Mouse (Mus musculus) midbrain, embryonic 16.5 days (tissue): ENCODE results near the gene Efcab2. TPM values are rescaled to one million over a fixed set of nuclear protein-coding genes. Genes with fewer than 3 reads are reported as not detected.

ENCODE experiments used
- ATAC-seq: fragments of 200-750 bp; cut with Nextera tagmentation; 2 replicates; pipeline ENCODE4 v1.8.0; 2017; ENCODE audit warnings: moderate TSS enrichment
- H3K27ac ChIP-seq: fragments of 300-500 bp; sonication (generic); 2 replicates; pipeline ENCODE4 v1.5.1; 2014; ENCODE audit warnings: mild to moderate bottlenecking, low read length, mixed read lengths
- H3K27me3 ChIP-seq: fragments of 300-500 bp; sonication (generic); 2 replicates; pipeline ENCODE4 v1.6.1; 2014; ENCODE audit warnings: low read depth, low read length, mixed read lengths; ENCODE audit not compliant: control insufficient read depth, insufficient read depth
- H3K36me3 ChIP-seq: fragments of 300-500 bp; sonication (generic); 2 replicates; pipeline ENCODE4 v1.6.1; 2014; ENCODE audit warnings: mild to moderate bottlenecking, low read length, moderate library complexity, mixed read lengths; ENCODE audit not compliant: control insufficient read depth, insufficient read depth
- H3K4me1 ChIP-seq: fragments of 300-500 bp; sonication (generic); 2 replicates; pipeline ENCODE4 v1.6.1; 2014; ENCODE audit warnings: mild to moderate bottlenecking, low read length, mixed read lengths; ENCODE audit not compliant: control insufficient read depth, insufficient read depth
- H3K4me2 ChIP-seq: fragments of 300-500 bp; sonication (generic); 2 replicates; pipeline ENCODE4 v1.6.1; 2014; ENCODE audit warnings: mild to moderate bottlenecking, low read length, mixed read lengths
- H3K4me3 ChIP-seq: fragments of 300-500 bp; sonication (generic); 2 replicates; pipeline ENCODE4 v1.5.1; 2014; ENCODE audit warnings: low read depth, mild to moderate bottlenecking, low read length, moderate library complexity, mixed read lengths
- H3K9ac ChIP-seq: fragments of 300-500 bp; sonication (generic); 2 replicates; pipeline ENCODE4 v1.6.1; 2014; ENCODE audit warnings: low read depth, low read length, mixed read lengths
- H3K9me3 ChIP-seq: fragments of 300-500 bp; sonication (generic); replicated peaks from 2 replicates; pipeline ENCODE4 v1.6.1; 2014; ENCODE audit warnings: mild to moderate bottlenecking, low read length, mixed read lengths; ENCODE audit not compliant: control insufficient read depth, poor library complexity, severe bottlenecking
- WGBS: fragments of 180-500 bp; shearing (Covaris S2); extraction: QIAGEN DNeasy Blood & Tissue Kit; methylation state at CpG from one replicate; pipeline ENCODE4 v1.1.7; 2014; 5-methylcytosine and 5-hydroxymethylcytosine counted together
- polyA plus RNA-seq: library from polyadenylated mRNA; unstranded; fragments of >200 nt; fragmentation: Nextera tagmentation; extraction: Ambion mirVana; gene quantifications from 2 replicates; pipeline ENCODE4 v1.2.1, GENCODE M21; 2015

Efcab2 gene
- 11.8 TPM in 2 replicates for polyA plus RNA-seq

DNA sequence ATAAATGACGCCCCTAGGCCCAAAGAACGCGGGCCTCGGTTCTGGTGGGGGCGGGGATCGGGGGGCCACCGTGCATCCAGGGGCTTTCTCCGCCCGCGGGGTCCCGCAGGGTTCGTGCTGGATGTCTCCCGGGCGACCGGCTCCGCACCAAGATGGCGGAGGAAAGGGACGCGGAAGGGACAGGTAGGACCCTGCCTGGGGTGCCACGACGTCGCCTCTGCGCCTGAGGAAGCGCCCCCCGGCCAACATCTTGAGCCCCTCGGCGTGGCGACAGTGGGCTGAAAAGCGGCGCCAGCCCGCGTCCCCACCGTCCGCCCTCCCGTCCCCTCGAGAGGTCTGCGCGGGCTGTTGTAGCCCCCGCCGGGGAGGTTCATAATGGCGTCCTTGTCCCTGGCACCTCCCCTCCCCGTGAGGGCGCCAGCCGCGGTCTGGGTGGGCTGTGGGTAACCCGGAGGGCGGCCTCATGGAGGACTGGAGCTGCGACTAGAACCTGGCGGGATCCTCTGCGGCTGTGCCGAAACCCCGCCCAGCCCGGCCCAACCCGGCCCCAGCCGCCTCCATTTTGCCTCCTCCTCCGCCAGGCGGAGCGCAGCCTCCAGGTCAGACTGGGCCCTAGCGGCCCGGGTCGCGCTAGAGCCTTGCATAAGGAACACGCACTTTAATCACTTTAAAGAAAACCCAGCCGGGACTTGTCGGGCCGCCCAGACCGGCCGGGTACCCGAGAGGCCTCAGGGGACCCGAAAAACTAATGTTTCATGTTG lies at the start of gene Efcab2:
Gene Efcab2 (plus strand): TSS at position 135 of the 761 bp plus-strand sequence.
- no peaks in the 10 kb centered on the region for H3K4me1 ChIP-seq
- WGBS, result under 1% methylated on average over 66 of the region's 70 CpGs
- no peaks in the 10 kb centered on the region for H3K9me3 ChIP-seq
- H3K4me3 ChIP-seq, result peak within 1 kb of the TSS; percentile 76
- H3K4me2 ChIP-seq, result peak within 1 kb of the TSS; percentile 71
- H3K27ac ChIP-seq, result peak within 1 kb of the TSS; percentile 100
- no peaks in the 10 kb centered on the region for H3K36me3 ChIP-seq
- H3K9ac ChIP-seq, result peak within 1 kb of the TSS; percentile 99
- ATAC-seq, result peak; percentile 99
- no peaks in the 10 kb centered on the region for H3K27me3 ChIP-seq

DNA sequence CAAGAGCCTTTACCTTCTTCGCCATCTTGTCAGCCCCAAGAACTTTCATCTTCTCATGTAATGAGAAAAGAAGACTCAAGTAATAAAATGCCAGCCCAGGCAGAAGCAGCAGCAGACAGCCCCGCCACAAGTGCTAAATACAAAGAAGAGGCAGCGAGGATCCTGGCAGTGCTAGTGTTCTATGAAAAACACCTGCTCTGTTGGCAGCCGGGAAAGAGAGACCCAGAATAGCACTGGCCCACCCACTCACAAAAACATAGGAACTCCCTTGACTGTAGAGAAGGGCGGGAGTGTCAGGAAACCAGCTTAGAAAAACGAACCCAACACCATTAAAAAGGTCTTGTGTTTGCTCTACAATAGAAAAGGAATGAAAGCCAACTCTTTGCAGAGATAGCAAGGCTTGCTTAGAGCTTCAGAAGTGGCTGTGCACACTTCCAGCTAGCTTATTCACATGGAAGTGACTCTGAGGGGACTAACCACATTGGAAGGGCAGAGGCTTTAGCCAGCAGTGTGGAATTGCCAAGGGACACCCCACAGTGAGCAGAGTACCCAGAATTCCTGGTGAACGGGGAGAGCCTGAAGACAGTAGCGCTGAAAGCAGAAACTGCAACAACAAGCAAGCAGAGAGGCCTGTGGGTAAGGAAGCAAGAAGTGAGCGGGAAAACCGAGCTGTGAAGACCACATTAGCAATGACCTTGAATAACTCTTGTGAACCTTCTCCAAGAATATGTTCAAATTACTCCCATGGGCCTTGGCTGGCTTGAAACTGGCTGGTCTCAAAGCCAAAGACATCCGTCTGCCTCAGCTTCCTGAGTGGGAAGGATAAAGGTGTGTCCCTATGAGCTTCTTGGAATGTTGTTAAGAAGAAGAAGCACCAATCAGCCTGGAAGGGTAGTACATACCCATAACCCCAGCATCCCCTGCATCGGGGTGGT lies 47.8 kb upstream of the Efcab2 start:
- 74% methylated on average over 12 of the region's 12 CpGs for WGBS

DNA sequence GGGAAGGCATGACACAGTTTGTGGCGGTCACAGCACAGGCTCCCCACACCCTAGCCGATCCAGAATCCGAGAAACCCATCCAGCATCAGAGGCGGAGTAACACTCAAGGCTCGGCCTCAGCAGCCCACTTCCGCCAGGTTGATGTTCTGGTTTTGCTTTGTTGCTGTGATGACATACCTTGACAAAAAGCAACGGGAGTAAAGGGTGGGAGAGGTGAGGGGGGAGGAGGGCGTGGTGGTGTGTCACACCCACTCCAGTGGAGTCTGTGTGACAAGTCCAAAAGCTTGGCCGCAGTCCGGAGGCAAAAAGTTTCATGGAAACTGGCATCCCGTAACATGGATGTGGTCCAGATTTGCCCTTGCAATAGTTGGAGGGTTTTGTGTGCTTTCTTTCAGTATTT lies 45.6 kb upstream of the Efcab2 start:
- ATAC-seq, result no peak
- Histone ChIP-seq H3K27ac (no peak overlapping the region), H3K4me2 (no peak overlapping the region), H3K9ac (no peak overlapping the region), H3K27me3 (no peaks in the 10 kb centered on the region), H3K4me1 (no peaks in the 10 kb centered on the region), H3K36me3 (no peaks in the 10 kb centered on the region), H3K4me3 (no peak overlapping the region), H3K9me3 (no peaks in the 10 kb centered on the region)
- 86% methylated on average over 11 of the region's 11 CpGs for WGBS

More for the DNA sequence above, 47.8 kb upstream of the Efcab2 start:
- Histone ChIP-seq H3K4me1 (no peaks in the 10 kb centered on the region), H3K4me2 (no peak overlapping the region), H3K27me3 (no peaks in the 10 kb centered on the region), H3K9me3 (no peaks in the 10 kb centered on the region), H3K9ac (no peak overlapping the region), H3K4me3 (no peak overlapping the region), H3K27ac (no peak overlapping the region), H3K36me3 (no peaks in the 10 kb centered on the region)
- no peak for ATAC-seq

- no peak overlapping the region for H3K4me3 ChIP-seq
- no peaks in the 10 kb centered on the region for H3K27me3 ChIP-seq
- H3K4me1 ChIP-seq, result no peaks in the 10 kb centered on the region
- no peak for ATAC-seq
- H3K36me3 ChIP-seq, result no peaks in the 10 kb centered on the region
- H3K9ac ChIP-seq, result no peak overlapping the region
- no peaks in the 10 kb centered on the region for H3K9me3 ChIP-seq
- H3K4me2 ChIP-seq, result no peak overlapping the region
- no peak overlapping the region for H3K27ac ChIP-seq
- 54% methylated on average over 2 of the region's 2 CpGs for WGBS
Observed at GRCm38 (mm10) chr1:178360702-178361101, 45.2 kb upstream of the Efcab2 start.

- H3K27ac ChIP-seq, result no peak overlapping the region
- no peaks in the 10 kb centered on the region for H3K9me3 ChIP-seq
- H3K27me3 ChIP-seq, result no peaks in the 10 kb centered on the region
- no peak for ATAC-seq
- no peaks in the 10 kb centered on the region for H3K36me3 ChIP-seq
- H3K9ac ChIP-seq, result no peak overlapping the region
- no peak overlapping the region for H3K4me2 ChIP-seq
- no peak overlapping the region for H3K4me3 ChIP-seq
- WGBS, result 82% methylated on average over 6 of the region's 6 CpGs
- H3K4me1 ChIP-seq, result peaks cover 12% of the 10 kb centered on the region
Observed at GRCm38 (mm10) chr1:178365171-178365570, 40.7 kb upstream of the Efcab2 start.

DNA sequence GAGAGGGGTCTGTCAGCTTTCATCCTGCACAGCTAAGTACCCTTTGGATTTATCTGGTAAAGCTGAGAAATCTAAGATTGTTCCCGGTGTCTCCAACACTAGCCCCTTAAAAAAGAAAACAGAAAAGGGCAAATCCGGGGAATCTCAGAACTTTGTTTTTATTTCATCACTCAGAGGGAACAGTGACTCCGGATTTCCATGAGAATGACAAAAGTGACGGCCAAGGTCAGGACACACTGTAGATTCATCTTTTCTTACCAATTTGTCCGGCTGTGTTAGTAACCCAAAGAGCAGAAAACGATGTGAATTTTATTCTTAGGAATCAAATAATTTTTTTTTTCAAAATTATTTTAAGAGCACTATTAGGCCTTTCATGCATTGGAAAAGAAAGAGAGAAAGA lies 37.8 kb upstream of the Efcab2 start:
- Histone ChIP-seq H3K36me3 (no peaks in the 10 kb centered on the region), H3K4me1 (peaks cover 12% of the 10 kb centered on the region), H3K4me3 (no peak overlapping the region), H3K27me3 (no peaks in the 10 kb centered on the region), H3K9ac (no peak overlapping the region), H3K27ac (peak overlapping the region; percentile 87; the same call in 1 of the 2 replicates), H3K9me3 (no peaks in the 10 kb centered on the region), H3K4me2 (peak overlapping the region; percentile 78)
- ATAC-seq, result no peak
- 67% methylated on average over 6 of the region's 6 CpGs for WGBS

DNA sequence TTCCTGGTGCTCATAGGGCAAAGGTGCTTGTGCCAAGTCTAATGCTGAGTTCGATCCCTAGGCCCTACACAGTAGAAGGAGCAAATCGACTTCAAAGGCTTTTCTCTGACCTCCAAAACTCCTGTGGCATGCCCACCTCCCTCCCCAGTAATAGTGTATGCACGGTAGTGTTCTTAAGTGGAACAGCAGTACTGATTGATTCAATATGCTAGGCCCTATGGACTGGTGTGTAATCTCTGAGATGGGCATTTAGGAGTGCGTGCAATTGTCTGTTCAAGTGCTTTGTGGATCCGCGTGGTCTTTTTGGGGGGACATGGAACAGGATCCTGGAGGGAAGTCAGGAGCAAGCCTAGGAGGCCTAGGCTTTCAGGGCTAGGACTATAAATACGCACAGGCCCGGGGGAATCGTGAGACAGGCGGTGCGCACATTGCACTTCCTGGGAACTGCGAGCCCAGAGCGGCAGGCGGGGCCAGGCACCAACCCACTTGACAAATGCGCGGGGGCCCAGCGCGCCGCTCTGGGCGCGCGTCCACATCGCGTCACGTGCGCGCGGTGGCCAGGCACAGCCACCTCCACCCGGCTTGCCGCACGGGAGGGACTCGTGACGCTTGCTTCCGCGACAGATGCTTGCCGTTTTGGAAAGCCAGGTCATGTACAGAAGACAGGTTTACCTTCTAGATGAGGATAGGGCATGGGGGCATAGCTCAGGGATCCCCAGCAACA lies 37.2 kb upstream of the Efcab2 start:
- H3K27me3 ChIP-seq, result no peaks in the 10 kb centered on the region
- H3K9ac ChIP-seq, result peak overlapping the region; percentile 66
- H3K9me3 ChIP-seq, result no peaks in the 10 kb centered on the region
- WGBS, result 2% methylated on average over 36 of the region's 36 CpGs
- peak; percentile 98 for ATAC-seq
- H3K4me3 ChIP-seq, result peak overlapping the region; percentile 54
- no peaks in the 10 kb centered on the region for H3K36me3 ChIP-seq
- peak overlapping the region; percentile 78 for H3K4me2 ChIP-seq
- H3K27ac ChIP-seq, result peak overlapping the region; percentile 87
- H3K4me1 ChIP-seq, result peaks cover 12% of the 10 kb centered on the region

DNA sequence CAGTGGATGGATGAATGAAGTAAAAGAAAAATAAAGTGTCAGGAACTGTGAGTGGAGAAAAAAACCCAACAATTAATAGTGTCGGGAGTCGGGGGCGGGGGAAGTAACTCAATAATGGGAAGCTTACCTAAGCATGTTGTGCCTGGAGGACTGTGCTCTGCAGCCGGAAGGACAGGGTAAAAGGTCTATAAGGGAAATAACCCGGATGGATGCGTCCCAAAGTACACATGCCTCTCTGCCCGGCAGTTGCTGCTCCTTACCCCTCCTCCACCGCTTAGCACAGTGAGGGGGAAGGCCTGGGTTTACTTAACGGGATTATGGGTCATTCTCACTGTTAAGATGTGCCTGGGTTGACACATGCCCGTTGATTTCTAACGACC lies 36.6 kb upstream of the Efcab2 start:
- Histone ChIP-seq H3K4me2 (peak overlapping the region; percentile 78), H3K4me1 (peaks cover 12% of the 10 kb centered on the region), H3K36me3 (no peaks in the 10 kb centered on the region), H3K9ac (peak overlapping the region; percentile 66), H3K9me3 (no peaks in the 10 kb centered on the region), H3K27ac (peak overlapping the region; percentile 87), H3K27me3 (no peaks in the 10 kb centered on the region), H3K4me3 (peak overlapping the region; percentile 54)
- peak; percentile 87 for ATAC-seq
- under 1% methylated on average over 11 of the region's 11 CpGs for WGBS
